Mouse (Mus musculus) T-helper 17 cell (primary cell): ENCODE results near the gene Rorc.

Experiments used
- in situ Hi-C, 2 experiments: fragments of 300-600 bp; cut with MboI, MseI; formaldehyde crosslinking; loops; 1 replicate in 1 of 2; 2 replicates in 1 of 2; pipeline ENCODE4 v1.15.1; 2025; ENCODE audit warnings: high pct_unique_total_duplicates in 2 of 2

Gene Rorc

GRCm38 (mm10) chr3:94375146-94375545 lies 2.6 kb downstream of the Rorc start:
- in situ Hi-C loops: loop anchor here (5.0 to 10.0 kb wide), 2 partner anchors 67 to 470 kb away; partner anchors contain the start of genes Mrpl9 (in 2 of the 2) and Oaz3 (in 2 of the 2)

- in situ Hi-C loops: loop anchor here (5.0 to 10.0 kb wide), 2 partner anchors 66 to 469 kb away; partner anchors contain the start of genes Mrpl9 (in 2 of the 2) and Oaz3 (in 2 of the 2)
These were observed 3.3 kb downstream of the Rorc start for GRCm38 (mm10) chr3:94375861-94376260.

GRCm38 (mm10) chr3:94377028-94377923 lies 4.7 kb downstream of the Rorc start:
- in situ Hi-C loops: loop anchor here (5.0 to 10.0 kb wide), 2 partner anchors 65 to 468 kb away; partner anchors contain the start of genes Mrpl9 (in 2 of the 2) and Oaz3 (in 2 of the 2)

GRCm38 (mm10) chr3:94379831-94380510 lies 7.4 kb downstream of the Rorc start:
- in situ Hi-C loops: loop anchor here (5.0 to 10.0 kb wide), 2 partner anchors 62 to 465 kb away; partner anchors contain the start of genes Mrpl9 (in 2 of the 2) and Oaz3 (in 2 of the 2)

- in situ Hi-C loops: no loop called here
These were observed 9.7 kb downstream of the Rorc start for GRCm38 (mm10) chr3:94382308-94382707.

GRCm38 (mm10) chr3:94383476-94383875 lies 10.9 kb downstream of the Rorc start:
- in situ Hi-C loops: no loop called here

GRCm38 (mm10) chr3:94386671-94387070 lies 14.1 kb downstream of the Rorc start:
- in situ Hi-C loops: no loop called here

GRCm38 (mm10) chr3:94387391-94387790 lies 14.8 kb downstream of the Rorc start:
- in situ Hi-C loops: no loop called here

- in situ Hi-C loops: no loop called here
These were observed 15.5 kb downstream of the Rorc start for GRCm38 (mm10) chr3:94388047-94388446.

- in situ Hi-C loops: no loop called here
These were observed 16.8 kb downstream of the Rorc start for GRCm38 (mm10) chr3:94389420-94389819.

- in situ Hi-C loops: no loop called here
These were observed 18.4 kb downstream of the Rorc start for GRCm38 (mm10) chr3:94391001-94391400.

GRCm38 (mm10) chr3:94392128-94392527 lies 19.5 kb downstream of the Rorc start:
- in situ Hi-C loops: no loop called here

GRCm38 (mm10) chr3:94393049-94393448 lies 20.5 kb downstream of the Rorc start:
- in situ Hi-C loops: no loop called here

GRCm38 (mm10) chr3:94396336-94396735 lies 23.7 kb downstream of the Rorc start:
- in situ Hi-C loops: no loop called here

- in situ Hi-C loops: no loop called here
These were observed 24.3 kb downstream of the Rorc start for GRCm38 (mm10) chr3:94396851-94397250.

GRCm38 (mm10) chr3:94398217-94398616 lies 25.6 kb downstream of the Rorc start, which contains the start of gene Lingo4:
Lingo4 (plus strand) TSS chr3:94398517.
- in situ Hi-C loops: no loop called here

- in situ Hi-C loops: no loop called here
These were observed 26.4 kb downstream of the Rorc start for GRCm38 (mm10) chr3:94398943-94399481.

- in situ Hi-C loops: no loop called here
These were observed 27.2 kb downstream of the Rorc start for GRCm38 (mm10) chr3:94399663-94400310.

- in situ Hi-C loops: no loop called here
These were observed 29.9 kb downstream of the Rorc start for GRCm38 (mm10) chr3:94402451-94402850.

GRCm38 (mm10) chr3:94404366-94405054 lies 31.9 kb downstream of the Rorc start:
- in situ Hi-C loops: no loop called here

- in situ Hi-C loops: no loop called here
These were observed 33.0 kb downstream of the Rorc start for GRCm38 (mm10) chr3:94405561-94405960.
